Mouse (Mus musculus) hindbrain, embryonic 11.5 days (tissue): Measurements from ENCODE around the gene Hs6st1. TPM values are rescaled to one million over a fixed set of nuclear protein-coding genes. Genes with fewer than 3 reads are reported as not detected.

Source experiments
- ATAC-seq: fragments of 200-750 bp; cut with Nextera tagmentation; 2 replicates; pipeline ENCODE4 v1.8.0; 2017; ENCODE audit warnings: mild to moderate bottlenecking, moderate TSS enrichment, moderate library complexity; ENCODE audit not compliant: low FRiP score
- DNase-seq: peaks from one replicate; pipeline ENCODE4 v3.0.0-alpha.2; 2015; ENCODE audit warnings: low spot score
- H3K27ac ChIP-seq: fragments of 300-500 bp; sonication (generic); 2 replicates; pipeline ENCODE4 v1.5.1; 2014; ENCODE audit warnings: mild to moderate bottlenecking, low read depth, low read length
- H3K27me3 ChIP-seq: fragments of 300-500 bp; sonication (generic); 2 replicates; pipeline ENCODE4 v1.6.1; 2014; ENCODE audit warnings: mild to moderate bottlenecking, low read length, moderate library complexity, mixed read lengths; ENCODE audit not compliant: control insufficient read depth, insufficient read depth
- H3K36me3 ChIP-seq: fragments of 300-500 bp; sonication (generic); 2 replicates; pipeline ENCODE4 v1.6.1; 2014; ENCODE audit warnings: mild to moderate bottlenecking, low read length, moderate library complexity, mixed read lengths; ENCODE audit not compliant: control insufficient read depth, insufficient read depth
- H3K4me1 ChIP-seq: fragments of 300-500 bp; sonication (generic); replicated peaks from 2 replicates; pipeline ENCODE4 v1.6.1; 2014; ENCODE audit warnings: low read length, mixed read lengths; ENCODE audit not compliant: control insufficient read depth, insufficient read depth
- H3K4me2 ChIP-seq: fragments of 300-500 bp; sonication (generic); replicated peaks from 2 replicates; pipeline ENCODE4 v1.6.1; 2014; ENCODE audit warnings: mild to moderate bottlenecking, low read depth, low read length
- H3K4me3 ChIP-seq: fragments of 300-500 bp; sonication (generic); 2 replicates; pipeline ENCODE4 v1.5.1; 2014; ENCODE audit warnings: low read depth, low read length
- H3K9ac ChIP-seq: fragments of 300-500 bp; sonication (generic); 2 replicates; pipeline ENCODE4 v1.6.1; 2014; ENCODE audit warnings: low read depth, low read length
- H3K9me3 ChIP-seq: fragments of 300-500 bp; sonication (generic); 2 replicates; pipeline ENCODE4 v1.6.1; 2016; ENCODE audit warnings: low read length; ENCODE audit not compliant: control insufficient read depth
- WGBS: fragments of 180-500 bp; shearing (Covaris S2); extraction: QIAGEN DNeasy Blood & Tissue Kit; methylation state at CpG from one replicate; pipeline ENCODE4 v1.1.7; 2014; 5-methylcytosine and 5-hydroxymethylcytosine counted together
- polyA plus RNA-seq: library from polyadenylated mRNA; unstranded; fragments of >200 nt; fragmentation: Nextera tagmentation; extraction: Ambion mirVana; gene quantifications from 2 replicates; pipeline ENCODE4 v1.2.1, GENCODE M21; 2014

The Hs6st1 gene
- polyA plus RNA-seq, 1 experiment from 2014 or later: 10.7 TPM

- H3K27me3 ChIP-seq: no peaks in the 10 kb centered on the region
- DNase-seq: no peak
- no peak overlapping the region for H3K27ac ChIP-seq
- H3K4me2 ChIP-seq: no peak overlapping the region
- H3K9ac ChIP-seq: no peak overlapping the region
- no peak overlapping the region for H3K4me3 ChIP-seq
- H3K9me3 ChIP-seq: no peaks in the 10 kb centered on the region
- 88% methylated on average over 5 of the region's 5 CpGs for WGBS
- no peaks in the 10 kb centered on the region for H3K4me1 ChIP-seq
- ATAC-seq: no peak
- no peaks in the 10 kb centered on the region for H3K36me3 ChIP-seq
Observed at GRCm38 (mm10) chr1:36052672-36053071, 15.5 kb upstream of the Hs6st1 start.

- Histone ChIP-seq H3K9ac (no peak overlapping the region), H3K27ac (no peak overlapping the region), H3K36me3 (no peaks in the 10 kb centered on the region), H3K4me3 (no peak overlapping the region), H3K9me3 (no peaks in the 10 kb centered on the region), H3K4me1 (no peaks in the 10 kb centered on the region), H3K4me2 (no peak overlapping the region), H3K27me3 (no peaks in the 10 kb centered on the region)
- no peak for DNase-seq
- ATAC-seq: no peak
- WGBS: 95% methylated on average over 2 of the region's 2 CpGs
Observed at GRCm38 (mm10) chr1:36053566-36053965, 14.6 kb upstream of the Hs6st1 start.

- H3K4me3 ChIP-seq: no peak overlapping the region
- no peaks in the 10 kb centered on the region for H3K9me3 ChIP-seq
- no peak overlapping the region for H3K9ac ChIP-seq
- no peak overlapping the region for H3K27ac ChIP-seq
- no peak overlapping the region for H3K4me2 ChIP-seq
- no peaks in the 10 kb centered on the region for H3K36me3 ChIP-seq
- no peaks in the 10 kb centered on the region for H3K4me1 ChIP-seq
- 90% methylated on average over 9 of the region's 9 CpGs for WGBS
- no peak for ATAC-seq
- DNase-seq: no peak
- H3K27me3 ChIP-seq: no peaks in the 10 kb centered on the region
Observed at GRCm38 (mm10) chr1:36054182-36054966, 13.8 kb upstream of the Hs6st1 start.

- 91% methylated on average over 7 of the region's 7 CpGs for WGBS
- no peaks in the 10 kb centered on the region for H3K36me3 ChIP-seq
- H3K27me3 ChIP-seq: no peaks in the 10 kb centered on the region
- no peak for ATAC-seq
- no peaks in the 10 kb centered on the region for H3K4me1 ChIP-seq
- H3K4me2 ChIP-seq: no peak overlapping the region
- H3K4me3 ChIP-seq: no peak overlapping the region
- no peak overlapping the region for H3K27ac ChIP-seq
- H3K9me3 ChIP-seq: no peaks in the 10 kb centered on the region
- no peak for DNase-seq
- no peak overlapping the region for H3K9ac ChIP-seq
Observed at GRCm38 (mm10) chr1:36054967-36055357, 13.2 kb upstream of the Hs6st1 start.

GRCm38 (mm10) chr1:36059351-36059750 is 8.8 kb upstream of the Hs6st1 start:
- Histone ChIP-seq H3K4me2 (no peak overlapping the region), H3K4me1 (peaks cover 4% of the 10 kb centered on the region; the same call in 1 of the 2 replicates), H3K4me3 (no peak overlapping the region), H3K9ac (no peak overlapping the region), H3K27ac (no peak overlapping the region), H3K36me3 (no peaks in the 10 kb centered on the region), H3K27me3 (no peaks in the 10 kb centered on the region), H3K9me3 (no peaks in the 10 kb centered on the region)
- WGBS: 91% methylated on average over 6 of the region's 6 CpGs
- no peak for ATAC-seq
- DNase-seq: no peak

- 32% methylated on average over 13 of the region's 13 CpGs for WGBS
- Histone ChIP-seq H3K4me1 (peaks cover 7% of the 10 kb centered on the region; the same call in 1 of the 2 replicates), H3K36me3 (no peaks in the 10 kb centered on the region), H3K9ac (no peak overlapping the region), H3K27me3 (no peaks in the 10 kb centered on the region), H3K27ac (no peak overlapping the region), H3K4me3 (no peak overlapping the region), H3K4me2 (no peak overlapping the region), H3K9me3 (no peaks in the 10 kb centered on the region)
- DNase-seq (no peak), ATAC-seq (no peak)
Observed at GRCm38 (mm10) chr1:36059959-36060953, 7.9 kb upstream of the Hs6st1 start.

GRCm38 (mm10) chr1:36061211-36061915 is 6.8 kb upstream of the Hs6st1 start:
- 72% methylated on average over 11 of the region's 11 CpGs for WGBS
- Histone ChIP-seq H3K9ac (no peak overlapping the region), H3K4me3 (no peak overlapping the region), H3K36me3 (no peaks in the 10 kb centered on the region), H3K4me2 (no peak overlapping the region), H3K27ac (no peak overlapping the region), H3K4me1 (peaks cover 7% of the 10 kb centered on the region; the same call in 1 of the 2 replicates), H3K9me3 (no peaks in the 10 kb centered on the region), H3K27me3 (no peaks in the 10 kb centered on the region)
- ATAC-seq: no peak
- DNase-seq: no peak

- DNase-seq (no peak), ATAC-seq (no peak)
- WGBS: 84% methylated on average over 11 of the region's 11 CpGs
- H3K36me3 ChIP-seq: no peaks in the 10 kb centered on the region
- no peak overlapping the region for H3K4me3 ChIP-seq
- H3K9me3 ChIP-seq: no peaks in the 10 kb centered on the region
- H3K27ac ChIP-seq: no peak overlapping the region
- no peak overlapping the region for H3K9ac ChIP-seq
- H3K4me1 ChIP-seq: peaks cover 7% of the 10 kb centered on the region; the same call in 1 of the 2 replicates
- H3K27me3 ChIP-seq: no peaks in the 10 kb centered on the region
- H3K4me2 ChIP-seq: no peak overlapping the region
Observed at GRCm38 (mm10) chr1:36062088-36062805, 6.0 kb upstream of the Hs6st1 start.
